Comparison of ENCODE assay signal across 11 mouse cellular contexts in the genomic region with DNA sequence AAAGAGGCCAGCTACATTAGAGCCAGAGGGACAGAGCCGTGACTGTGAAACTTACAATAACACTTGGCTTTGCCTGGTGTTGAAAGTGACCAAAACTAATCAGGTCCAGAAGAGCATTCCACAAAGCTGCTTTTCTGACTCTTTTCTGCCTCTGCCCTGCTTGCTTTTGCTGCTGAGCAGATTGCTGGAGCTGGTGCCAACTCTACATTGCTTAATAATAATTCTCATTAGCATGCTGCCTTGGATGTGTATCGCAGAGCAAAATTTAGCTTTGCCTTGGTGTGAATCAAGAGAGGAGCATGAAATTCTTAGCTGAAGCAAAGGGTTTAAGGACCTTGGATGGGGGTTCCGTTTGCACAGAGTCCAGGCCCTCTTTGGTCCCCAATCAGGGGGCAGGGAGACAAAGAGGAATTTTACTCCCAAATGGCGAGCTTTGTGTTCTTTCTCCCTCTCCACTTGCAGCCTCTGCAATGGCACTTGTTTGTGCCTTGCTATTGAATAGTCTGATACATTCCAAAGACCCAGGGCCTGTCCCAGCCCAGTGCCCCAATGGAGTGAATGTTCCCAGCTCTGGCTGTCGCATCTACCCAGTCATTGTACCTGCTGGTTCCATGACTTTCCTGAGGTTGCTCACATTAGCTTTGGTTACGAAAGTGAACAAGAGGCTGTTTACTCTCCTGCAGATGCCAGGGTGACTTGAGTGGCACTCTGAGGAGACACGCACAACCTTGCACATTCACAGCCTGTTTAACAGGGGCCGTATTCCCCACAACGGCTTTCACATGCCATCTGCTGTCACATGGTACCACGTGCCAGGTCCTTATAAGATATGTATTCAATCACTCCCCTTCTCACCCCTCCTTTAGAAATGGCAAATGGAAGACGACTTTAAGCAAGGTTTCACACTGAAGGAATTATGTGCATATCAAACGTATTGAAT.
DNase-seq lines count a peak whose midpoint lies in the region; ATAC-seq lines count a peak whose summit lies in the region.
"Had no signal": no experiment of that assay in that cellular context is flagged by ENCODE, and none has a peak within 500 bp of the region (broad histone marks: within the 10 kb centered on the region; RNA-seq: fewer than 3 reads in every experiment).

No protein-coding gene starts in this region.

- ATAC-seq in forebrain, embryonic 16.5 days: peak; percentile 91
- ATAC-seq in erythroblast, adult 5-6 weeks (replicated peaks; ENCODE audit: low FRiP score, poor library complexity, severe bottlenecking): no peak

- peaks cover 23% of the 10 kb centered on the region for H3K4me1 ChIP-seq in forebrain, embryonic 16.5 days (replicated peaks; ENCODE audit: control insufficient read depth, insufficient read depth, low read length)

- H3K9me3 ChIP-seq in forebrain, embryonic 16.5 days (ENCODE audit: control insufficient read depth, low read length): no peaks in the 10 kb centered on the region
- H3K9me3 ChIP-seq: limb, embryonic 12.5 days had no signal

- H3K4me3 ChIP-seq in forebrain, embryonic 16.5 days (replicated peaks; ENCODE audit: low read length): no peak overlapping the region
- H3K4me3 ChIP-seq: limb, embryonic 12.5 days had no signal

- H3K9ac ChIP-seq in forebrain, embryonic 16.5 days (replicated peaks; ENCODE audit: low read depth, low read length): no peak overlapping the region
- H3K9ac ChIP-seq: limb, embryonic 12.5 days had no signal

- intact Hi-C loops in heart, postnatal 10 days (cut with DNase I): no loop called here

- H3K27ac ChIP-seq in forebrain, embryonic 16.5 days (ENCODE audit: low read length): peak overlapping the region; percentile 71
- H3K27ac ChIP-seq: limb, embryonic 12.5 days had no signal

- peak overlapping the region; percentile 8 for H3K4me2 ChIP-seq in forebrain, embryonic 16.5 days (ENCODE audit: low read length)
- H3K4me2 ChIP-seq: limb, embryonic 12.5 days had no signal

- no peaks in the 10 kb centered on the region for H3K27me3 ChIP-seq in forebrain, embryonic 16.5 days (replicated peaks; ENCODE audit: control insufficient read depth, insufficient read depth, low read length)
- H3K27me3 ChIP-seq: limb, embryonic 12.5 days had no signal

- DNase-seq in right cerebral cortex, adult 18-20 months: peak; percentile 31
- DNase-seq in right cerebral cortex, postnatal 14 days: no peak
- DNase-seq in left cerebral cortex, adult 11 months (ENCODE audit: low spot score): peak; percentile 22
- DNase-seq in telencephalon, adult 2 months (ENCODE audit: low read depth, low spot score): peak; percentile 64
- DNase-seq in heart, postnatal 10 days: no peak
- no peak for DNase-seq in spleen, postnatal 14 days (ENCODE audit: low spot score in 2 of 2)
- DNase-seq: gastrocnemius, postnatal 25 days; thymus, postnatal 36 days had no signal

- no peaks in the 10 kb centered on the region for H3K36me3 ChIP-seq in forebrain, embryonic 16.5 days (ENCODE audit: control insufficient read depth, insufficient read depth)
- H3K36me3 ChIP-seq: limb, embryonic 12.5 days had no signal

- 18% methylated on average over 12 of the region's 12 CpGs for WGBS in forebrain, embryonic 16.5 days

Comparison
In these comparisons a context has a peak if more than half of its experiments do, and no peak if none do; other contexts are left out.
1. DNase-seq: peak in right cerebral cortex, adult 18-20 months (single experiment), left cerebral cortex, adult 11 months (single experiment) and telencephalon, adult 2 months (single experiment); none in right cerebral cortex, postnatal 14 days (single experiment), heart, postnatal 10 days (0 of 2) and spleen, postnatal 14 days (0 of 2).